In the genomic region with DNA sequence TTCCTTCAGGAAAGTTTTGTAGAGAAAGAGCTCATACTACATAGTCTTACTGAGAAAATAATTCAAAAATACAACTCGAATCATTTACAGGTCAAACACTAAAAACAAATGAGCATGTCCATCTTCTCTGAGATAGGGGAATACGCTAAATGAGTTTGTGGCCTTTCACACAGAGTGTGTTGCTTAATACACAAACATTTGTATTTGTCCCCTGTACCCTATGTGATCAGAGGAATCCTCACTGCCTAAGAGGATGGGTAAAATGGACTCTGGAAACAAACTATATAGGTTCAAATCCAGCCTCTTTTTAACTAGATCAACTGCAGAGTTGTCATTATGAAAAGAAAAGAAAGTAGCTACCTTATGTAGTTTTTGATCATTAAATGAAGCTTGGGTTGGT, we compare ENCODE assay signal across 30 mouse cellular contexts.
"Had no signal": no experiment of that assay in that cellular context is flagged by ENCODE, and none has a peak within 500 bp of the region (broad histone marks: within the 10 kb centered on the region; RNA-seq: fewer than 3 reads in every experiment).

No protein-coding gene starts in this region.

- H3K9me3 ChIP-seq: limb, embryonic 10.5 days; limb, embryonic 12.5 days; limb, embryonic 13.5 days; limb, embryonic 15.5 days; liver, embryonic 12.5 days; liver, embryonic 13.5 days; liver, embryonic 15.5 days; lung, embryonic 15.5 days; megakaryocyte, embryonic 14.5 days; midbrain, embryonic 10.5 days; midbrain, embryonic 12.5 days; midbrain, embryonic 13.5 days; midbrain, embryonic 15.5 days; neural tube, embryonic 12.5 days had no signal

- H3K36me3 ChIP-seq: limb, embryonic 10.5 days; limb, embryonic 15.5 days; liver, embryonic 12.5 days; liver, embryonic 13.5 days; liver, embryonic 15.5 days; midbrain, embryonic 10.5 days; midbrain, embryonic 13.5 days; midbrain, embryonic 15.5 days; neural tube, embryonic 12.5 days had no signal

- DNase-seq: left cerebral cortex, postnatal 4 days; liver, embryonic 13.5 days; lung, adult 18-20 months; lung, adult 2 months; lung, embryonic 14.5 days; lung, postnatal 10 days; lung, postnatal 14 days; lung, postnatal 36 days; lung, postnatal 4 days; midbrain, embryonic 14.5 days had no signal

- H3K4me3 ChIP-seq: left cerebral cortex, adult 2 months; limb, embryonic 10.5 days; limb, embryonic 12.5 days; limb, embryonic 13.5 days; limb, embryonic 15.5 days; liver, embryonic 12.5 days; liver, embryonic 13.5 days; liver, embryonic 15.5 days; lung, embryonic 15.5 days; megakaryocyte, embryonic 14.5 days; midbrain, embryonic 10.5 days; midbrain, embryonic 12.5 days; midbrain, embryonic 13.5 days; midbrain, embryonic 15.5 days; myocyte; neural tube, embryonic 12.5 days had no signal

- H3K4me1 ChIP-seq: megakaryocyte, embryonic 14.5 days; midbrain, embryonic 10.5 days; neural tube, embryonic 12.5 days had no signal

- H3K27ac ChIP-seq: left cerebral cortex, adult 2 months; limb, embryonic 10.5 days; limb, embryonic 12.5 days; limb, embryonic 13.5 days; limb, embryonic 15.5 days; liver, embryonic 12.5 days; liver, embryonic 13.5 days; liver, embryonic 14.5 days; liver, embryonic 15.5 days; lung, embryonic 15.5 days; macrophage; midbrain, embryonic 10.5 days; midbrain, embryonic 12.5 days; midbrain, embryonic 13.5 days; midbrain, embryonic 15.5 days; neural tube, embryonic 12.5 days had no signal

- ATAC-seq: liver, embryonic 12.5 days; lung, postnatal 0 days; midbrain, embryonic 13.5 days; midbrain, embryonic 15.5 days; midbrain, embryonic 16.5 days had no signal

- H3K9ac ChIP-seq: limb, embryonic 12.5 days; limb, embryonic 13.5 days; limb, embryonic 15.5 days; liver, embryonic 12.5 days; liver, embryonic 13.5 days; liver, embryonic 14.5 days; liver, embryonic 15.5 days; lung, embryonic 14.5 days; lung, embryonic 15.5 days; midbrain, embryonic 12.5 days; midbrain, embryonic 13.5 days; midbrain, embryonic 15.5 days; neural tube, embryonic 12.5 days had no signal

- H3K27me3 ChIP-seq: limb, embryonic 12.5 days; limb, embryonic 13.5 days; limb, embryonic 15.5 days; liver, embryonic 12.5 days; liver, embryonic 13.5 days; liver, embryonic 15.5 days; lung, embryonic 15.5 days; megakaryocyte, embryonic 14.5 days; midbrain, embryonic 12.5 days; midbrain, embryonic 13.5 days; midbrain, embryonic 15.5 days; neural tube, embryonic 12.5 days had no signal

- H3K4me2 ChIP-seq: limb, embryonic 12.5 days; limb, embryonic 13.5 days; limb, embryonic 15.5 days; liver, embryonic 12.5 days; liver, embryonic 13.5 days; liver, embryonic 15.5 days; lung, embryonic 14.5 days; lung, embryonic 15.5 days; midbrain, embryonic 11.5 days; midbrain, embryonic 12.5 days; midbrain, embryonic 13.5 days; midbrain, embryonic 15.5 days; neural tube, embryonic 12.5 days had no signal
